Mouse (Mus musculus): Measurements from ENCODE around the gene Letm1. TPM values are rescaled to one million over a fixed set of nuclear protein-coding genes. Genes with fewer than 3 reads are reported as not detected.
A peak's percentile ranks its signal among the peaks of the same experiment; 100 is the strongest.

Gene Letm1
- total RNA-seq, 2 experiments from 2014 or later = 99.8 to 108 TPM

- no peak overlapping the region for H3K4me3 ChIP-seq
- DNase-seq (ENCODE audit: low spot score in 2 of 2) = no peak
- no peak overlapping the region for H3K27ac ChIP-seq
- TF ChIP-seq CTCF (conservative IDR thresholded peaks at IDR 0.05) = no peak
These were observed 64.2 kb downstream of the Letm1 start for GRCm38 (mm10) chr5:33718460-33718859.

DNA sequence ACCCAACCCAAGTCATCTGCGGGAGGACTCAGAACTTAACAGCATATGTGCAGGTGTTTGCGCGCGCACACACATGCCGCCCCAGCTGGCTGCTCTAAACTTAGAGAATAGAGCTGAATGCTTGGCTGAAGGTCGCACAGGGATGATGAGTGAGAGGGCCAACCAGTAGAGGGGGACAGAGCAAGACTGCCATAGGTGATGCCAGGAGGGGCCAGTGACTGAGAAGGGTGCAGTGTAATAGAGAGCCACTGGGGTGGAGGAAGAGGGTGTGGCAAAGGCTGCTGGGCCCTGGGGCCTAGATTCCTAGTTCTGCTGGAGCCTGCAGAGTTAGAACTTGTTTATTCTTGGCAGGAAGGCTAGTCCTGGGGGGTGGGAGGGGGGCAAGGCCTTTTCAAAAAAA, 66.2 kb downstream of the Letm1 start:
- TF ChIP-seq CTCF (conservative IDR thresholded peaks at IDR 0.05) = peak; percentile 16; the same call in 1 of the 2 replicates
- DNase-seq (ENCODE audit: low spot score in 2 of 2) = no peak
- H3K4me3 ChIP-seq = no peak overlapping the region
- no peak overlapping the region for H3K27ac ChIP-seq

DNA sequence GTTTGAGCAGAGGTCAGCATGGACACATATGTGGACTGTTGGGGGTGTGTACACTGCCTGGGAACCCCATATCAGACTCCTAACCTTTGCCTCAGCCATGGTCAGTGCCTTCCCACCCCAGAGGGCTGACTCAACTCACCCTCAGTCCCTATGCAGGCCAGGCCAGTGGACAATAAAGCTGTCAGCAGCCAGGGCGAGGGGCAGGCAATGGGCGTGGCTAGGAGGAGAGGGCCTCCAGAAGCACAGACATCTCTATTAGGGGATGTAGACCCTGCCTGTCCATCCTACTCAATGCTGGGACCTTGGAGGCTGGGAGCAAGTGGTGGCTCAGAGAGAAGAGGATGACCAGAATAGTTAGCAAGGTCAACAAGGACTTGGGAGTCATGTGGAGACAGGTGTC, 67.4 kb downstream of the Letm1 start:
- Histone ChIP-seq H3K27ac (no peak overlapping the region), H3K4me3 (no peak overlapping the region)
- TF ChIP-seq CTCF (conservative IDR thresholded peaks at IDR 0.05) = no peak
- no peak for DNase-seq (ENCODE audit: low spot score in 2 of 2)

DNA sequence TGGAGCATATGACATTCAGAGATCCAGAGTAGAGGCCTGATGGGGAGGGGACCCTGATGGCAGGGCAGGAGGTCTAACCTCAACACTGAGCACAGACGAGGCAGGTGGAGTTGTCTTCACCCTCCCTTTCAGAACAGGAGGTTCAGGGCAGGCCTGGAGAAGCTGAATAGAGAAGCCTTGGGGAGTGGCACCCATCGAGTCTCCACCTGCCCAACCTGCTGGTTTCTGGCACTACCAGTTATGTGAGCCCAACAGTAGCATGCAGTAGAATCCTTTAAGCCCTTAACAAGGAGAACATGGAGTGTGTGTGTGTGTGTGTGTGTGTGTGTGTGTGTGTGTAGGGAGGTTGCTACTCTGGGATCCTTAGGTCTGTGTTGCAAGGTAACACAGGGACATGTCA, 70.1 kb downstream of the Letm1 start:
- H3K4me3 ChIP-seq = no peak overlapping the region
- TF ChIP-seq CTCF (conservative IDR thresholded peaks at IDR 0.05) = no peak
- DNase-seq (ENCODE audit: low spot score in 2 of 2) = no peak
- H3K27ac ChIP-seq = no peak overlapping the region

- H3K4me3 ChIP-seq = no peak overlapping the region
- TF ChIP-seq CTCF (conservative IDR thresholded peaks at IDR 0.05) = no peak
- no peak overlapping the region for H3K27ac ChIP-seq
- DNase-seq (ENCODE audit: low spot score in 2 of 2) = no peak
These were observed 73.6 kb downstream of the Letm1 start for GRCm38 (mm10) chr5:33709037-33709436.

DNA sequence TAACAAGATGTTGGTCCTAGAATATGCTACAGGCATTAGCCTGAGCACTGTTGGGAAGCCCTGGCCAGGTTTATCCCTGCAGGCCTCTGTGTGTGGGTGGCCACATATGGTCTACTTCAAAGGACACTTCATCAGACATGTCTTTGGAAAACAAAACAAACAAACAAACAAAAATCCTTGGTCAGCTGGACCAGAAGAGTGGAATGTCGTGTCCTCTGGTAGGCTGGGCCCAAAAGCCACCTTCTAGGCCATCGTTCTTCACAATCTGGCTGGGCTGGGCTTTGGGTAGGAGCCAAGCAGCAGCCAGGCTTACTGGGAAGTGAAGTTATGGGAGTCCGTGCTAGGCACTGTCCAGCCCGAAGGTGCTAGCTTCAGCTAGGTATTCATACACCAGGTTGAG, 75.5 kb downstream of the Letm1 start:
- DNase-seq (ENCODE audit: low spot score in 2 of 2) = no peak
- no peak for TF ChIP-seq CTCF (conservative IDR thresholded peaks at IDR 0.05)
- peak overlapping the region; percentile 83; the same call in 1 of the 2 replicates for H3K27ac ChIP-seq

GRCm38 (mm10) chr5:33706350-33706629, 76.3 kb downstream of the Letm1 start:
- no peak overlapping the region for H3K4me3 ChIP-seq
- DNase-seq (ENCODE audit: low spot score in 2 of 2) = no peak
- no peak for TF ChIP-seq CTCF (conservative IDR thresholded peaks at IDR 0.05)
- peak overlapping the region; percentile 83; the same call in 1 of the 2 replicates for H3K27ac ChIP-seq

More for the DNA sequence above, 75.5 kb downstream of the Letm1 start:
- H3K4me3 ChIP-seq = no peak overlapping the region

- TF ChIP-seq CTCF (conservative IDR thresholded peaks at IDR 0.05) = no peak
- H3K27ac ChIP-seq = peak overlapping the region; percentile 83
- DNase-seq (ENCODE audit: low spot score in 2 of 2) = no peak
- no peak overlapping the region for H3K4me3 ChIP-seq
These were observed 76.8 kb downstream of the Letm1 start for GRCm38 (mm10) chr5:33705612-33706349.

DNA sequence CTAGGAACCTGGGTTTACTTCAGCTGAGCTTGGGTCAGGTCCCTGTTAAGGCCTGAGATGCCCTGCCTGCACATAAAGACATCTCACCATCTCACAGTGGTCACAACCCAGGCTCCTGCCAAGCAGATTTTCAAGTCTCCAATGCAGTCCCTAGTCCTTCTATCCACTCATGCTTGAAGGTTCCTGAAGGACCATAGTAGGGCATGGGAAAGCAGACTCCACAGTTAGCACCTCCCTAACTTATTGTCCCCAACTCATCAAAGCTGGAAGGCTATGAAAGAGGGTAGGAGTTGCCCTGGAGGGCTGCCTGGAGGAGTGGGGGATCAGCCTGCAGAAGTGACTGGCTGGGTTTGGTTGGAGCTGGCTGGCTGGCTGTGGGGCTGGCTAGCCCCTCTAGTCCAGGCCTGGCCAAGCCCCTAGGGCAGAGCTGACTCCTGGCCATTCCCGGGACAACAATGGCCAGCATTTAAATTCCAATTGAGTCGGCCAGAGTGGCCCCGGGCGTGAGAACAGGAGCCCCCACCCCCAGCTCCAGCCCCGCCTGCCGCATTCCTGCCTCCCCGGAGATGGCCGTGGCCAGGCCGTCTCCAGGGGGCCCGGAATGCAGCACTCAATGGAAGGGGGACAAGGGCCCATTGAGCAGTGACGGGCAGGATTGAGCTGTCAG, 77.5 kb downstream of the Letm1 start:
- H3K4me3 ChIP-seq = no peak overlapping the region
- peak; percentile 55 to 80 for DNase-seq (ENCODE audit: low spot score in 2 of 2)
- peak overlapping the region; percentile 83 for H3K27ac ChIP-seq
- no peak for TF ChIP-seq CTCF (conservative IDR thresholded peaks at IDR 0.05)

GRCm38 (mm10) chr5:33703999-33704398, 78.6 kb downstream of the Letm1 start:
- H3K27ac ChIP-seq = peak overlapping the region; percentile 72; the same call in 1 of the 2 replicates
- no peak overlapping the region for H3K4me3 ChIP-seq
- DNase-seq (ENCODE audit: low spot score in 2 of 2) = no peak
- no peak for TF ChIP-seq CTCF (conservative IDR thresholded peaks at IDR 0.05)

GRCm38 (mm10) chr5:33701832-33702231, 80.8 kb downstream of the Letm1 start:
- Histone ChIP-seq H3K4me3 (no peak overlapping the region), H3K27ac (no peak overlapping the region)
- TF ChIP-seq CTCF (conservative IDR thresholded peaks at IDR 0.05) = no peak
- no peak for DNase-seq (ENCODE audit: low spot score in 2 of 2)

DNA sequence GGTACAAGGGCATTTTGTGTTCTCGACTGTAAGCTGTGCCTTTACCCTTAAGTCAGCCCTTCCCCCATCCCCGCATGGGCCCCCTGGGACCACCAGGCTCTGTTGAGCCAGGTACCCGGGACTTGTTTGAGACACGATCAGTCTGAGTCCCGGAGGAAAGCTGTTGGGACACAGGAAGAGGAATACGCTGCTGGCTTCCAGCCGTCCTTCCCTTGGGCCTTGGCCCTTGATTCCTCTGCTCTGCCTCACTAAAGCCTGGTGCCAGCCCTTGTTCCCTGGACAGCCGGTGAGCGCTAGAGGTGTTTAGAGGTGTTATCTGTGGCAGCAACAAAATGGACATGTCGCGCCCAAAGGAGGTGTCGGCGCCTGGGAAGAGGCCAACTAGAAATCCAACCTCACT, 82.6 kb downstream of the Letm1 start:
- Histone ChIP-seq H3K27ac (peak overlapping the region; percentile 72; the same call in 1 of the 2 replicates), H3K4me3 (no peak overlapping the region)
- DNase-seq (ENCODE audit: low spot score in 2 of 2) = no peak
- TF ChIP-seq CTCF (conservative IDR thresholded peaks at IDR 0.05) = no peak

DNA sequence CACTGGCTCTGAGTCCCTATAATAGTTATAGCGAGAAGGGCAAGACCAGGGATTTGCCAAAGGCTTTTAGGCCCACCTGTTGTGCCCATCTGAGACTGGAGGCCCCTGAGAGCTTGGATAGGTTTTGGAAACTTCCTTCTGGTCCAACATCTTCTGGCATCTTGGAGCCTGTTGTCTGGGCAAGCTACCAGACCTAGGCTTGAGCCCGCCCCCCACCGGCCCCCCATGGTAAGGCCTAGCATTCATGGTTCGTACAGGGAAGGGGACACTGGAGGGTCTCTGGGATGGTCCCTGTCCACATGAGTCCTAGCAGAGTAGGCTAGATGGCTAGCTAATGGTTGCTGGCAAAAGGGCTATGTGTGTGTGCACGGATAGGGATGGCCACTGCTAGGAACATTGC, 83.9 kb downstream of the Letm1 start:
- no peak for TF ChIP-seq CTCF (conservative IDR thresholded peaks at IDR 0.05)
- Histone ChIP-seq H3K27ac (peak overlapping the region; percentile 72), H3K4me3 (no peak overlapping the region)
- DNase-seq (ENCODE audit: low spot score in 2 of 2) = no peak
